Mouse (Mus musculus): ENCODE data around the gene Vmp1.

GRCm38 (mm10) chr11:86598572-86598971, 85.1 kb downstream of the Vmp1 start:
- no peak for TF ChIP-seq ZNF384 (IDR thresholded peaks at IDR 0.05; ENCODE audit: low read depth, low read length)
- TF ChIP-seq HCFC1 (IDR thresholded peaks at IDR 0.05; ENCODE audit: borderline replicate concordance, insufficient read depth, low read length) = no peak
- TF ChIP-seq MAFK (IDR thresholded peaks at IDR 0.05; ENCODE audit: insufficient read depth, low read depth, low read length) = no peak

Measured in ES-E14 (cell line).